Comparison of ENCODE assay signal across 8 mouse cellular contexts in the genomic region with DNA sequence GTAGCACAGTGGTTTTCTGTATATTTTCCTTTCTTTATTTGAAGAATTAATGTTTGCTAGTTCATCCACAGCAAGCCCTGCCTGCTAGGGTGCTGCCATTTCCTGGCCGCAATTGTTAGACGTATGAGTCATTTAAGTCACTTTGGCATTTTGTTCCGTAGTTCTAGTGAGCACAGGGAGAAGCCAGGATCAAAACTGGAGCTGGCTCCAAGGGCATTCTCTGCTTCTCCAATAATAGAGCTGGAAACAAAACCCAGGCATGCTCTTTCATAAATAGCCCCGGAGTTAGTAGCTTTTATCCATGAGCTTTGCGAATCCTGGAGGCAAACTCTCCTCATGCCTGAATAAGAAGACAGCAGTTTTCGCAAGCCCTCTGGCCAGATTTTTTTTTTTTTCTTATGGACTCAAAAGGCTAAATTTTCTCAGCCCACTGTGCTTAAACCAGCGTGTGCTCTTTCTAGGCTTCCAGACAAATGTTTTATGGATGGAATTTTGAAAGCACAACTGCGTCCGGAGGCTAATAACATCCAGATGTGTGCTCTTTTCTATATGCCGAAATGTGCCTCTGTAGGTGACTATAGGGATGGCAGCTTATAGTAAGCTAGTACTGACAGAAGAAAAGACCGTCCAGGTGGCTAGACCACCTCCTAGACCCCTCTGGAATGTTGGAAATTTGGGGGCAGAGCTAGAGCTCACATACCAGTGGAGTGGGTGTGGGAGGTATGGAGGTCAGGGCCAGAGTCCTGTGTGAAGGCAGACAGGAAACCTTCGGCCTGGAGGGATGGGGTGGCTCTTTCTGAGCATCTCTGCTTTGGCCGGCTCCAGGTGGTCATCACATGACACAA. TPM values are rescaled to one million over a fixed set of nuclear protein-coding genes. Genes with fewer than 3 reads are reported as not detected.
DNase-seq lines count a peak whose midpoint lies in the region; ATAC-seq and TF ChIP-seq lines count a peak whose summit lies in the region.

No protein-coding gene starts in this region.

- peak overlapping the region; percentile 60 for H3K4me2 ChIP-seq in CH12.LX (ENCODE audit: insufficient read depth, low read depth, poor library complexity, severe bottlenecking)
- peak overlapping the region; percentile 99 for H3K4me2 ChIP-seq in hindbrain, embryonic 12.5 days (replicated peaks)

- H3K4me3 ChIP-seq in CH12.LX (replicated peaks in 1 of 3; ENCODE audit: low read depth in 2 of 3, low read length in 2 of 3, poor library complexity in 1 of 3), result peak overlapping the region; percentile 53 to 77 (median 76)
- H3K4me3 ChIP-seq in hindbrain, embryonic 12.5 days, result peak overlapping the region; percentile 68
- peak overlapping the region; percentile 70 for H3K4me3 ChIP-seq in midbrain, embryonic 10.5 days

- 24% methylated on average over 13 of the region's 13 CpGs for WGBS in hindbrain, embryonic 12.5 days
- WGBS in midbrain, embryonic 10.5 days, result 32% methylated on average over 13 of the region's 13 CpGs

- ATAC-seq in erythroblast, adult 5-6 weeks (replicated peaks; ENCODE audit: low FRiP score, poor library complexity, severe bottlenecking), result peak; percentile 22; the same call in 1 of the 2 replicates
- ATAC-seq in hindbrain, embryonic 12.5 days (ENCODE audit: low FRiP score), result no peak; the same call in 1 of the 2 replicates

- H3K9me3 ChIP-seq in CH12.LX (replicated peaks; ENCODE audit: low read length), result no peaks in the 10 kb centered on the region
- H3K9me3 ChIP-seq in hindbrain, embryonic 12.5 days (replicated peaks), result no peaks in the 10 kb centered on the region
- no peaks in the 10 kb centered on the region for H3K9me3 ChIP-seq in midbrain, embryonic 10.5 days (replicated peaks)

- peak; percentile 70 for DNase-seq in embryo, embryonic 10 days (ENCODE audit: low spot score)
- no peak for DNase-seq in embryo, embryonic 9.5 days (ENCODE audit: extremely low spot score)
- no peak for DNase-seq in CH12.LX (ENCODE audit: extremely low read depth)
- no peak for DNase-seq in midbrain, embryonic 10.5 days (ENCODE audit: low spot score)
- no peak for DNase-seq in thymus, postnatal 10 days (ENCODE audit: low spot score in 2 of 2)
- DNase-seq in urinary bladder, postnatal 4 days (ENCODE audit: low spot score in 2 of 2), result no peak

- peaks cover 2% of the 10 kb centered on the region for H3K27me3 ChIP-seq in CH12.LX (replicated peaks)
- no peaks in the 10 kb centered on the region; the same call in 1 of the 2 replicates for H3K27me3 ChIP-seq in hindbrain, embryonic 12.5 days
- H3K27me3 ChIP-seq in midbrain, embryonic 10.5 days (ENCODE audit: low read depth, poor library complexity, severe bottlenecking), result peaks cover 26% of the 10 kb centered on the region

- H3K9ac ChIP-seq in CH12.LX (ENCODE audit: insufficient read depth, low read depth), result no peak overlapping the region
- peak overlapping the region; percentile 78 for H3K9ac ChIP-seq in hindbrain, embryonic 12.5 days

- dilution Hi-C loops in CH12.LX (cut with MboI; ENCODE audit: extremely low pct_ligation_motif_present, extremely low pct_unique_long_range_greater_than_20kb, low sequenced_read_pairs), result no loop called here

- H3K79me2 ChIP-seq in CH12.LX (replicated peaks; ENCODE audit: control insufficient read depth, extremely low read depth, insufficient read depth, poor library complexity, severe bottlenecking), result no peaks in the 10 kb centered on the region

- TF ChIP-seq RAD21 in CH12.LX (IDR thresholded peaks at IDR 0.05; ENCODE audit: low read depth, low read length), result no peak

- TF ChIP-seq EP300 in CH12.LX (IDR thresholded peaks at IDR 0.05; ENCODE audit: low read length), result no peak

- TF ChIP-seq CTCF in CH12.LX (conservative IDR thresholded peaks at IDR 0.05 in 1 of 2, IDR thresholded peaks at IDR 0.05 in 1 of 2; ENCODE audit: low read depth in 2 of 2, low read length in 2 of 2), result peak in 1 of 2 experiments; percentile 22; a peak in 1 of 4 replicates

- no peak overlapping the region for H3K27ac ChIP-seq in CH12.LX (ENCODE audit: insufficient read depth, low read depth)
- peak overlapping the region; percentile 24; the same call in 1 of the 2 replicates for H3K27ac ChIP-seq in hindbrain, embryonic 12.5 days
- H3K27ac ChIP-seq in midbrain, embryonic 10.5 days (replicated peaks), result peak overlapping the region; percentile 82

- TF ChIP-seq POLR2A in CH12.LX (IDR thresholded peaks at IDR 0.05; ENCODE audit: low read depth, low read length), result no peak

- H3K36me3 ChIP-seq in CH12.LX (replicated peaks in 1 of 2; ENCODE audit: control insufficient read depth in 1 of 2, insufficient read depth in 1 of 2, low read length in 1 of 2), result peaks cover 5 to 24% of the 10 kb centered on the region in 2 experiments
- no peaks in the 10 kb centered on the region for H3K36me3 ChIP-seq in hindbrain, embryonic 12.5 days
- peaks cover 4% of the 10 kb centered on the region; the same call in 1 of the 2 replicates for H3K36me3 ChIP-seq in midbrain, embryonic 10.5 days

- H3K4me1 ChIP-seq in CH12.LX (ENCODE audit: control insufficient read depth in 1 of 2, insufficient read depth in 2 of 2), result peaks cover 18 to 39% of the 10 kb centered on the region in 2 experiments
- peaks cover 14% of the 10 kb centered on the region for H3K4me1 ChIP-seq in hindbrain, embryonic 12.5 days
- peaks cover 25% of the 10 kb centered on the region for H3K4me1 ChIP-seq in midbrain, embryonic 10.5 days

- in situ Hi-C loops in CH12.LX (cut with MboI; ENCODE audit: low pct_ligation_motif_present, low pct_unique_long_range_greater_than_20kb, low sequenced_read_pairs), result loop anchor here (25.0 kb wide), 1 partner anchor 492 kb away; no protein-coding TSS in a partner anchor

TF ChIP-seq in CH12.LX, 34 proteins besides CTCF, POLR2A, EP300 and RAD21:
- TF ChIP-seq RCOR1 (conservative IDR thresholded peaks at IDR 0.05; ENCODE audit: low read depth, low read length), result 0 out of 2 replicates have a peak, but pooled peaks have one; percentile 31
- no peak for TF ChIP-seq TCF12 (IDR thresholded peaks at IDR 0.05; ENCODE audit: low read depth, low read length)
- TF ChIP-seq JUND (conservative IDR thresholded peaks at IDR 0.05; ENCODE audit: low read depth, low read length), result no peak

RNA-seq across cellular contexts. Expression of gene Gsto1, which starts 0.6 kb away (rescaled TPM):
- total RNA-seq in CH12.LX (2012; rRNA removed) (80.0 and 86.5 TPM in 2 replicates), CH12.LX (2014; rRNA removed) (106 and 111 TPM in 2 replicates)
- 111 and 113 TPM in 2 replicates for polyA plus RNA-seq in CH12.LX (2012; ENCODE audit: insufficient read length, low read depth)
- total RNA-seq in erythroblast, adult 5-6 weeks (2015; ENCODE audit: low replicate concordance), result 63.7 and 66.9 TPM in 2 replicates
- 18.0 and 37.7 TPM in 2 replicates for total RNA-seq in erythroblast, adult 5-6 weeks (2017; ENCODE audit: low replicate concordance)
- 102 and 106 TPM in 2 replicates for polyA plus RNA-seq in hindbrain, embryonic 12.5 days (2016; fragmentation: Nextera tagmentation; extraction: Ambion mirVana)
- 78.1 and 92.2 TPM in 2 replicates for polyA plus RNA-seq in midbrain, embryonic 10.5 days (2016; fragmentation: Nextera tagmentation; extraction: Ambion mirVana)

RNA-seq across cellular contexts. Expression of gene Gsto2, which starts 11.2 kb away (rescaled TPM):
- total RNA-seq in CH12.LX (2012; rRNA removed) (0.38 and 1.4 TPM in 2 replicates), CH12.LX (2014; rRNA removed) (0.86 and 1.3 TPM in 2 replicates)
- polyA plus RNA-seq in CH12.LX (2012; ENCODE audit: insufficient read length, low read depth), result 0.49 and 0.76 TPM in 2 replicates
- total RNA-seq in erythroblast, adult 5-6 weeks (2015; ENCODE audit: low replicate concordance), result not detected in 2 replicates
- total RNA-seq in erythroblast, adult 5-6 weeks (2017; ENCODE audit: low replicate concordance), result not detected in 2 replicates
- polyA plus RNA-seq in hindbrain, embryonic 12.5 days (2016; fragmentation: Nextera tagmentation; extraction: Ambion mirVana), result 0.96 and 1.3 TPM in 2 replicates
- polyA plus RNA-seq in midbrain, embryonic 10.5 days (2016; fragmentation: Nextera tagmentation; extraction: Ambion mirVana), result 1.4 and 1.6 TPM in 2 replicates
